Mouse (Mus musculus): ENCODE measurements around the gene Zfp513.

The Zfp513 gene

GRCm38 (mm10) chr5:31200327-31200768 lies 1.8 kb downstream of the Zfp513 start:
- peak; percentile 57 for DNase-seq (ENCODE audit: low read depth, low spot score)

- peak; percentile 63 for DNase-seq (ENCODE audit: low read depth, low spot score)
Observed at GRCm38 (mm10) chr5:31199893-31200292, 2.2 kb downstream of the Zfp513 start.

GRCm38 (mm10) chr5:31199321-31199892 lies 2.7 kb downstream of the Zfp513 start:
- no peak for DNase-seq (ENCODE audit: low read depth, low spot score)

GRCm38 (mm10) chr5:31198616-31199320 lies 3.3 kb downstream of the Zfp513 start:
- DNase-seq (ENCODE audit: low read depth, low spot score) = no peak

- DNase-seq (ENCODE audit: low read depth, low spot score) = no peak
Observed at GRCm38 (mm10) chr5:31198170-31198569, 3.9 kb downstream of the Zfp513 start.

GRCm38 (mm10) chr5:31197072-31197471 lies 5.0 kb downstream of the Zfp513 start:
- DNase-seq (ENCODE audit: low read depth, low spot score) = no peak

- no peak for DNase-seq (ENCODE audit: low read depth, low spot score)
Observed at GRCm38 (mm10) chr5:31196207-31196606, 5.9 kb downstream of the Zfp513 start.

GRCm38 (mm10) chr5:31195671-31196070 lies 6.4 kb downstream of the Zfp513 start:
- DNase-seq (ENCODE audit: low read depth, low spot score) = no peak

- DNase-seq (ENCODE audit: low read depth, low spot score) = no peak
Observed at GRCm38 (mm10) chr5:31194486-31195485, 7.3 kb downstream of the Zfp513 start.

GRCm38 (mm10) chr5:31193631-31194281 lies 8.3 kb downstream of the Zfp513 start:
- peak; percentile 65 for DNase-seq (ENCODE audit: low read depth, low spot score)

GRCm38 (mm10) chr5:31192939-31193630 lies 9.0 kb downstream of the Zfp513 start, which contains the start of the genes Snx17 and Eif2b4:
Gene Snx17, plus strand, starts transcription at chr5:31193227.
Gene Eif2b4, minus strand, starts transcription at chr5:31193430.
- DNase-seq (ENCODE audit: low read depth, low spot score) = peak; percentile 99

GRCm38 (mm10) chr5:31192045-31192938 lies 9.8 kb downstream of the Zfp513 start:
- no peak for DNase-seq (ENCODE audit: low read depth, low spot score)

GRCm38 (mm10) chr5:31190201-31190600 lies 11.9 kb downstream of the Zfp513 start:
- no peak for DNase-seq (ENCODE audit: low read depth, low spot score)

GRCm38 (mm10) chr5:31188223-31188840 lies 13.8 kb downstream of the Zfp513 start:
- peak; percentile 60 for DNase-seq (ENCODE audit: low read depth, low spot score)

- DNase-seq (ENCODE audit: low read depth, low spot score) = no peak
Observed at GRCm38 (mm10) chr5:31183678-31184077, 18.4 kb downstream of the Zfp513 start.

- no peak for DNase-seq (ENCODE audit: low read depth, low spot score)
Observed at GRCm38 (mm10) chr5:31181183-31181770, 20.8 kb downstream of the Zfp513 start.

- peak; percentile 96 for DNase-seq (ENCODE audit: low read depth, low spot score)
Observed at GRCm38 (mm10) chr5:31179766-31180630, 22.1 kb downstream of the Zfp513 start, which contains the start of the genes Gm29609 and Gtf3c2. Gene Gm29609, minus strand, starts transcription at chr5:31179911. Gene Gtf3c2, minus strand, starts transcription at chr5:31180144.

- DNase-seq (ENCODE audit: low read depth, low spot score) = peak; percentile 70
Observed at GRCm38 (mm10) chr5:31179301-31179765, 22.8 kb downstream of the Zfp513 start.

Data from A20 (cell line).